Mouse (Mus musculus): Measurements from ENCODE around the gene Pcdh20.

- TF ChIP-seq EP300 (IDR thresholded peaks at IDR 0.05; ENCODE audit: insufficient read depth, low read depth, low read length): no peak
- TF ChIP-seq CTCF (IDR thresholded peaks at IDR 0.05; ENCODE audit: low read depth, low read length): no peak
- no peak for TF ChIP-seq POLR2A (IDR thresholded peaks at IDR 0.05; ENCODE audit: insufficient read depth, low read length)
Measured at GRCm38 (mm10) chr14:88469956-88470355, 1.2 kb downstream of the Pcdh20 start.
